Mouse (Mus musculus) NIH3T3 (cell line): ENCODE results near the gene Sfxn5.

Source experiments
- DNase-seq: peaks from one replicate; pipeline ENCODE4 v3.0.0-alpha.2; 2012; ENCODE audit warnings: low read depth

The Sfxn5 gene

GRCm38 (mm10) chr6:85288193-85288857, 44.9 kb downstream of the Sfxn5 start:
- no peak for DNase-seq

DNA sequence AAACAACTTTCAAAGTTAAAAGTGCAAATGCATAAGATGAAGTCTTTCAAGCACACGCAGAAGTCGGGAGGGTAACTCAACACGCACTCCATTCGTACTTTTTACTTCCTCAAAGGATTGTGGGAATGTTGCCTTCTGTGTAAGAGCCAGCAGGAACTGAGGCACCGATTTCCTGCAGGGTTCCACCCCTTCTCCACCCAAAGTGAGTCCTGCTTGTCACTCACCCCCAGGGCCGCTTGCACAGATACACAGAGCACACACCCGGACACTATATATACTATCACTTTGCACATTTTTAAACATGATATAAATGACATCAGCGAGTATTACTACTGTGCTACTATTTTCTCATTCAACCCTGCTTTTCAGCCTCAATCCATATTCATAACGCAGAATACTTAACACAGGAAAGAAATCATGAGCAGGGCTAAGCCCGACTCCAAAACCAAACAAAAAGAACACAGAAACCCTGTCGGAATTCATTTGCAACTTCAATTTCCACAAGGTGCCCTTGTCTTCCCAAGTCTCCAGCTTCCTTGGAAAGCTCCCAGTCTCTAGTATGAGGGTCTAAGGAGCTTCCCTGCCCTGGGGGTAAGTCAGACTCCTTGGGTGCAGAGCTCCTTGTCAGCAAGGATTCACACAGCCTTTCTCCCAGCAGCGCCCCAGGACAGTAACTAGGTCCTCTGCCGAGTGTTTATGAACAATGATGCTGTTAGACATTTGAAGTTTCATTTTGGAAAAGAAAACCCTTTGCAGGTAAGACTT, 46.8 kb downstream of the Sfxn5 start:
- DNase-seq = no peak

GRCm38 (mm10) chr6:85280871-85281270, 52.4 kb downstream of the Sfxn5 start:
- no peak for DNase-seq

- no peak for DNase-seq
These were observed 56.7 kb downstream of the Sfxn5 start for GRCm38 (mm10) chr6:85276571-85276970.

DNA sequence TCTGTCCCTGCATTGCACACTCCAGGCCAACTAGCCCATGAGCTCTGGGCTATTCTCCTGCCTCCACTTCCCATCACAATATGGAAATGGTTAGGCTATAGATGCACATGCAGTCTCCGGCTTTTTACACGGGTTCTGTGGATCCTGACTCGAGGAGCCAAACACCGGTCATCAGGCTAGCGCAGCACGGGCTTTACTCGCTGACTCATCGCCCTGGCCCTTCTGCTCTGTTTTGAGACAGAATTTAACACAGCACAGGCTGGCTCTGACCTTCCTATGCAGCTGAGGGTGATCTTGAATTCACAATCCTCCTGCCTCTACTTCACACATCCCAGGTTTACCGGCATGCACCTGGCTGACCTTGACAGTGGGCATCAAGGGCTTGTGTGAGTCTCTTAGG, 60.8 kb downstream of the Sfxn5 start:
- peak; percentile 93 for DNase-seq

DNA sequence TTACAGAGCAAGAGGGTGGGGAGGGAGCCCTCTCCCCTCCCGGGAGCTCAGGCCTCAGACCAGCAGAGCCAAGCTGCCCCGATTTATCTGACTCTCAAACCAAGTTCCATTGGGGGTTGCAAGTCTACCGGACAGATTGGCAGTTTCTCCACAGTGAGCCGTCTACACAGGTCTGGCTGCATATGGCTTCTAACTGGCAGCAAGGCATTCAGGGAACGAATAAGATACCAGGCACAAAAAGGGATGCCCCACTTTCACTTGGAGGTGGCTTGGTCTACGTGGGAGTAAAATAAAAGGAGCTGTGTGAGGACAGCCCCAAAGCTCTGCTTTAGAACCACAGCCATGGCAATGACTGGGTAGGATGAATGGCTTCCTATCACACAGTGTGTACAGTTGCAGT, 67.2 kb downstream of the Sfxn5 start:
- no peak for DNase-seq

DNA sequence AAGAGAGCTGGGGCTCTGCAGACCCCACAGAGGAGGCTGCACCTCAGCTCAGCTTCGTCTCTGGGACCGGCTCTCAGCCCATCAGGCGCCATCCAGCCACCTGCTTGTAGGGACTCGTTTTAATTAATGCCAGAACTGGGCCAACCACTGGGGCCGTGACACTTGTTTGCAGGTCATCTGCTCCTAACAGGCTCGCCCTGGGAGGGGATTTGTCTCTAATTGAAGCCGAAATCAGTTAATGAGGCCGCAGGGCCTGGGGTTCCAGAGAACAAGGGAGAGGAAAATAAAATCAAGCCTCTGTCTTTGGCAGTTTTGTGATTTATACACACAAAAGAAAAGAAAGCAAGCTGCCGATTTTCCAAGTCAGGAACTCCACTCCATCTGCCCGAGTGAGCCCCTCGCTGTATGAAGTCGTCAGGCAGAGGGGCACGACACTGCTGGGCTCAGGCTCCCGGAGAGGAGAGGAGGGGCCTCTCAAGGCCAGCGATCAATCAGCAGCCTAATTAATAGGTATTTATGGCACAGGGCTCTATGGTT, 68.2 kb downstream of the Sfxn5 start:
- DNase-seq = no peak

GRCm38 (mm10) chr6:85262865-85263515, 70.2 kb downstream of the Sfxn5 start:
- DNase-seq = peak; percentile 73

DNA sequence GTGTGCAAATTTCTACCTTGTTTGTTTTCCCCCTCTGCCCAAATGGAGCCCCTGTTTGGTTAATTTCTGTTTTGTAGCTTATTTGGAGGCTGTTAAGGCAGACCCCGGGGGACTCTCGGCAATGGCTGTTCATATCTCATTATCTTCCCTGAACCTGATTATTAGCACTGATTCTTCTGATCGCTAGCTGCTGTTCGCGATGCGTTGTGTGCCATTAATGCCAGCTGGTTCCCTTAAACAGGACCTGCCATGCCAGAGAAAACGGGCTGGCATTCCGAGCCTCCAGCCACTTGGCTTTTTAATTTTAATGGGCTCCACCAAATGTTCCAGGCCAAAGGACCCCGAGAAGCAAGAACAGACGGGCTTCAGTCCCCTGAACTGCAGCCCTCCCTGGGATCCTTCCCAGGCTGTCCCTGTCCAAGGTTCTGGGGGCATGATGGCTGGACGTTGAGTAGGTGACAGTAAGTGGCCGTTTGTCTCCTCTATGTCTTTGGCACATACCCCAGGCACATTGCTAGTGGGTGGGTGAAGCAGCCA, 74.1 kb downstream of the Sfxn5 start:
- DNase-seq = no peak

GRCm38 (mm10) chr6:85255578-85255977, 77.6 kb downstream of the Sfxn5 start:
- DNase-seq = no peak

GRCm38 (mm10) chr6:85253994-85254541, 79.2 kb downstream of the Sfxn5 start:
- DNase-seq = peak; percentile 31

DNA sequence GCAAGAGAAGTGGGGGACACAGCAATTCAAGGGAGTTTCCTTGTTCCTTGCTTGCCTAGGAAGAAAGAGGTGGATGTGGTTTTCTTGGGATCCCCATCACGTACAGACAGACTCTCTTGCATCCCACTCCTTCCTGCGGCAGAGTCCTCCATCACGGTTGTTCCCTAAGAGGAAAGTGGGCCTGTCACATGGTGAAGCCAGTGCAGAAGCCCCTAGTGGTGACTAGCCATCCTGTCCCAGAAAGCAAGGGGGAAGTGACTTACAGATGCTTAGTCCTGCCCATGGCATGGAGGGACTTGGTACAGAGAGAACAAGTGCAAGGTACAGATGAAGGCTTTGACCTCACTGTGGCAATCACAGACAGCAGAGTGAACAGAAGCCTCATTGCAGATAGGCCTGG, 79.9 kb downstream of the Sfxn5 start:
- DNase-seq = no peak

- no peak for DNase-seq
These were observed 80.8 kb downstream of the Sfxn5 start for GRCm38 (mm10) chr6:85252251-85253058.

- DNase-seq = no peak
These were observed 82.4 kb downstream of the Sfxn5 start for GRCm38 (mm10) chr6:85250811-85251241.

DNA sequence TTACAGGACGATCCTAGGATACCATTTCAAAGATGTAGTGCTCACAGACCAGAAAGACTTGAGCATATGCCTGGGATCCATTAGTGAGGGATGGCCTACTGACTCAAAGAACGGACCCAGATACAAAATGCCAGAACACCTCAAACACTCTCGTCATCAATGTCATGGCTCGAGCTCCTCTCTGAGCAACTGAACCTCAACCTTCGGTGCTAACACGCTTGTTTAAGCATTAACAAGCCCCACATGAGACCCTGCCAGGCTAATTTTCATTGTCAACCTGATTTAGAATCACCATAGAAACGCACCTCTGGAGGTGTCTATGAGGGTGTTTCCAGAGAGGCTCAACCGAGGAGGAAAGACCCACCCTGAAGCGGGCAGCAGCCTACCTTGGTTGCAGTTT, 83.4 kb downstream of the Sfxn5 start:
- DNase-seq = no peak

DNA sequence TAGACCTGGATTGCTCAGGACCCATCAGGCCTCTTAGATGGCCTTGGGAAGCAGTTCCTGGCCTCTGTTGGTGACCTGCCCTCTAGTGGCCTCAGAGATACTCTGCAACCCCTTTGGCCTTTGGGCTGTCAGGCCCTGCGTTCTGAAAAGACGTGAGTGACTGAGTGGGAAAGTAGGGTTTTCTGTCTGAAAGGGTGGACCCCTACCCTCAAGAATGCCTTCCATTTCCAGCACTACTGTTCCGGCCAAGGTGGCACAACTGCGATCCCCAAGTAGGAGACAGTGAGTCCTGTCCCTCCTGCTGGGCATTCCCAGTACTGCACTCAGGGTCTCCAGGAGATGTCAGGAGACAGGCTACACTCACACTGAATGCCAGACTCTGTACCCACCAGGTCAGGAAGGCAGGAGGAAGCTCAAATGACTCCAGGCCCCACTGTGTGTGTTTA, 94.2 kb downstream of the Sfxn5 start:
- DNase-seq = peak; percentile 75

GRCm38 (mm10) chr6:85237595-85238337, 95.5 kb downstream of the Sfxn5 start:
- DNase-seq = no peak

- peak; percentile 66 for DNase-seq
These were observed 96.2 kb downstream of the Sfxn5 start for GRCm38 (mm10) chr6:85237001-85237400.

GRCm38 (mm10) chr6:85234796-85235195, 98.4 kb downstream of the Sfxn5 start:
- peak; percentile 37 for DNase-seq

DNA sequence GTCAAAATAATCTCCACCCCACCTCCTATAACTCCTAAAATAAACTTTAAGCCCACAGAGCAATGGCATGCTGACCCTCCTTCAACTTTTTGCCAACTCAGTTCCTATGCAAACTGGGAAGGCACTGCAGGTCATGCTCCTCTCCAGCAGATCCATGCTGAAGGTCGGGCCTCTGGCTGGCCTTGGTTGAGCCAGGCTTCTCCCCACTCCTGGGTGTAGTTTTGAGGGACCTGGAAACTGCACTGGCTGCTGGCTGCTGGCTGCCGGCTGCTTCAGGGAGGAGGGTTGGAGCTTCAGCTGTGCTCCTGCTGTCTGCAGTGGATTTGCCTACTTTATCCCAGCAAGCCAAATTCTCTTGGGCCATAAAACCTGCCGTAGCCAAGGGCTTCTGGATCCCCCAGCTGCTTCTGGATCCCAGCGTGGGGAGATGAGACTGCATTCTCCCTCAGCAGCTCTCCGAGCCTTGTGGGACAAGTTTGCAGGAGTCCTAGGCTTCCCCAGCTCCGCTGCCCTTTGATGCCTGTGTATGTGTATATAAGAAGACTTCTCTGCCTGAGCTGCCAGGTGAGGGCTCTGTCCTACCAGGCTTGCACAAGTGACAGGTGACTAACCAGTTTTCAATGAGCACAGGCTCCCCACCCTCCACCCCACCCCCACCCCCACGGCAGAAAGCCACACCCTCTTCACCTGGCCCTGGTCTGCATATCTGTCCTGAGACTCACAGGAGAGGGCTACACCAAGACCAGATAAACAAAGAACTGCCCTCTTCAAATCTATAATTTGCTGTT, 100.2 kb downstream of the Sfxn5 start:
- DNase-seq = no peak
